ENCODE assay signal across 12 mouse cellular contexts in the genomic region with DNA sequence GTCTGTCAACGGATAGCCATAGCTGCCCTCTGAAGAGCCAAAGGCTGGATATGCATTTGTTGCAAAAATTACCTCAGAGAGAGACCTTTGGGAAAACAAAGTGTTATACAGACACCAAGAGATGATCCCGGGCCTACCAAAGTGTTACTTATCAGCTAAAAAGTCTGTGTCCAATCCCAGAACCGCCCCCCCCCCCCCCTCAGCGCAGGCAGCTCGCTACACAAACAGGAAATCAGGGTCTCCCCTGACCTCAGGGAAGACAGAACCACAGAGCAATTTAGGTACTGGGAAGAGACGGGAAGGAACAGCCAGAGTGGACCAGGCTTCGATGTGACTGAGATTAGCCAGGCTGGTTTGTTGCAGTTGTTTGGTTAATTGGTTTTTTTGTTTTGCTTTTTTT. TPM values are rescaled to one million over a fixed set of nuclear protein-coding genes. Genes with fewer than 3 reads are reported as not detected.
A peak's percentile ranks its signal among the peaks of the same experiment; 100 is the strongest.
DNase-seq lines count a peak whose midpoint lies in the region; ATAC-seq and TF ChIP-seq lines count a peak whose summit lies in the region.
"Had no signal": no experiment of that assay in that cellular context is flagged by ENCODE, and none has a peak within 500 bp of the region (broad histone marks: within the 10 kb centered on the region; RNA-seq: fewer than 3 reads in every experiment).

No protein-coding gene starts in this region.

- no peak for ATAC-seq in kidney, embryonic 15.5 days (replicated peaks; ENCODE audit: low FRiP score)
- ATAC-seq in forebrain, embryonic 11.5 days (replicated peaks; ENCODE audit: low FRiP score): no peak
- ATAC-seq in limb, embryonic 11.5 days (ENCODE audit: insufficient number of reproducible peaks, low FRiP score, low TSS enrichment, low read depth): no peak
- no peak for ATAC-seq in megakaryocyte-erythroid progenitor cell, adult 5-6 weeks (replicated peaks; ENCODE audit: low FRiP score, low TSS enrichment, poor library complexity, severe bottlenecking)

- 0 out of 2 replicates have a peak overlapping the region, but pooled peaks have one; percentile 72 for H3K4me3 ChIP-seq in kidney, embryonic 15.5 days (replicated peaks)
- H3K4me3 ChIP-seq in forebrain, embryonic 11.5 days (ENCODE audit: low read depth, low read length): no peak overlapping the region
- no peak overlapping the region for H3K4me3 ChIP-seq in limb, embryonic 11.5 days (ENCODE audit: low read depth, low read length)
- no peak overlapping the region for H3K4me3 ChIP-seq in myocyte

- H3K27me3 ChIP-seq in kidney, embryonic 15.5 days: no peaks in the 10 kb centered on the region
- H3K27me3 ChIP-seq in forebrain, embryonic 11.5 days (ENCODE audit: control insufficient read depth, insufficient read depth, low read length): no peaks in the 10 kb centered on the region; the same call in 1 of the 2 replicates
- H3K27me3 ChIP-seq in limb, embryonic 11.5 days (ENCODE audit: control insufficient read depth, insufficient read depth, low read length): no peaks in the 10 kb centered on the region
- no peaks in the 10 kb centered on the region for H3K27me3 ChIP-seq in myocyte (ENCODE audit: control insufficient read depth, insufficient read depth, insufficient read length)

- H3K9me3 ChIP-seq in kidney, embryonic 15.5 days (replicated peaks): no peaks in the 10 kb centered on the region
- no peaks in the 10 kb centered on the region for H3K9me3 ChIP-seq in forebrain, embryonic 11.5 days (ENCODE audit: control insufficient read depth, low read length)
- no peaks in the 10 kb centered on the region for H3K9me3 ChIP-seq in limb, embryonic 11.5 days (ENCODE audit: control insufficient read depth, low read length)

- peaks cover 34% of the 10 kb centered on the region for H3K79me2 ChIP-seq in myocyte (ENCODE audit: control insufficient read depth, insufficient read depth)

- 13% methylated on average over 7 of the region's 7 CpGs for WGBS in kidney, embryonic 15.5 days
- WGBS in forebrain, embryonic 11.5 days: 41% methylated on average over 7 of the region's 7 CpGs
- 32% methylated on average over 7 of the region's 7 CpGs for WGBS in limb, embryonic 11.5 days

- peak overlapping the region; percentile 86 for H3K4me2 ChIP-seq in kidney, embryonic 15.5 days
- H3K4me2 ChIP-seq in forebrain, embryonic 11.5 days (ENCODE audit: low read depth, low read length, severe bottlenecking): peak overlapping the region; percentile 85; the same call in 1 of the 2 replicates
- H3K4me2 ChIP-seq in limb, embryonic 11.5 days (ENCODE audit: low read depth, severe bottlenecking): peak overlapping the region; percentile 87; the same call in 1 of the 2 replicates
- H3K4me2 ChIP-seq in myocyte (ENCODE audit: low read depth): peak overlapping the region; percentile 86

- H3K4me1 ChIP-seq in kidney, embryonic 15.5 days: peaks cover 43% of the 10 kb centered on the region
- H3K4me1 ChIP-seq in forebrain, embryonic 11.5 days (replicated peaks; ENCODE audit: control insufficient read depth, insufficient read depth, low read length): peaks cover 19% of the 10 kb centered on the region; the same call in 1 of the 2 replicates
- H3K4me1 ChIP-seq in limb, embryonic 11.5 days (ENCODE audit: control insufficient read depth, insufficient read depth, low read length): peaks cover 26% of the 10 kb centered on the region

- H3K36me3 ChIP-seq in kidney, embryonic 15.5 days: peaks cover 27% of the 10 kb centered on the region
- no peaks in the 10 kb centered on the region; the same call in 1 of the 2 replicates for H3K36me3 ChIP-seq in forebrain, embryonic 11.5 days (ENCODE audit: control insufficient read depth, insufficient read depth, low read length)
- peaks cover 6% of the 10 kb centered on the region; the same call in 1 of the 2 replicates for H3K36me3 ChIP-seq in limb, embryonic 11.5 days (ENCODE audit: control insufficient read depth, insufficient read depth, low read length)
- H3K36me3 ChIP-seq in myocyte (ENCODE audit: control insufficient read depth, insufficient read depth): peaks cover 1% of the 10 kb centered on the region

- H3K27ac ChIP-seq in kidney, embryonic 15.5 days: peak overlapping the region; percentile 29
- H3K27ac ChIP-seq in forebrain, embryonic 11.5 days (ENCODE audit: low read depth, low read length): no peak overlapping the region
- H3K27ac ChIP-seq in limb, embryonic 11.5 days (replicated peaks; ENCODE audit: low read depth, low read length): no peak overlapping the region

- TF ChIP-seq POLR2A in myocyte (IDR thresholded peaks at IDR 0.05; ENCODE audit: insufficient read length, low read depth): no peak

- peak overlapping the region; percentile 86; the same call in 1 of the 2 replicates for H3K9ac ChIP-seq in kidney, embryonic 15.5 days
- peak overlapping the region; percentile 27; the same call in 1 of the 2 replicates for H3K9ac ChIP-seq in forebrain, embryonic 11.5 days (ENCODE audit: low read length)
- no peak overlapping the region; the same call in 1 of the 2 replicates for H3K9ac ChIP-seq in limb, embryonic 11.5 days (ENCODE audit: low read length)

- DNase-seq in kidney, adult 9 months: no peak
- DNase-seq in forebrain, embryonic 11.5 days (ENCODE audit: low spot score): no peak
- DNase-seq in limb, embryonic 11.5 days (ENCODE audit: low spot score): no peak
- DNase-seq in ovary, postnatal 36 days (ENCODE audit: low spot score): no peak
- no peak for DNase-seq in thymus, postnatal 10 days (ENCODE audit: low spot score in 2 of 2)
- DNase-seq: adrenal gland, postnatal 14 days; lung, postnatal 14 days; right cerebral cortex, adult 18-20 months; thymus, adult 18-20 months had no signal

- H3ac ChIP-seq in myocyte (ENCODE audit: control insufficient read depth, insufficient read length): no peak overlapping the region

TF ChIP-seq in myocyte, 11 proteins besides CTCF, POLR2A, EP300 and RAD21:
- no peak for TF ChIP-seq E2F4 (IDR thresholded peaks at IDR 0.05; ENCODE audit: insufficient read depth)
- TF ChIP-seq MAX (IDR thresholded peaks at IDR 0.05; ENCODE audit: low read depth): no peak
- no peak for TF ChIP-seq TCF3 (IDR thresholded peaks at IDR 0.05; ENCODE audit: insufficient read length, low read depth)
- TF ChIP-seq SRF (IDR thresholded peaks at IDR 0.05; ENCODE audit: control insufficient read depth, insufficient read length, low read depth): no peak
- TF ChIP-seq POLR2AphosphoS2 (IDR thresholded peaks at IDR 0.05; ENCODE audit: insufficient read length, low read depth): no peak
- TF ChIP-seq MYOD1 (IDR thresholded peaks at IDR 0.05; ENCODE audit: control insufficient read depth in 1 of 3, insufficient read length in 2 of 3, low read depth in 2 of 3): no peak
- no peak for TF ChIP-seq TCF12 (IDR thresholded peaks at IDR 0.05; ENCODE audit: insufficient read depth, poor library complexity, severe bottlenecking)
- TF ChIP-seq CEBPB (IDR thresholded peaks at IDR 0.05; ENCODE audit: insufficient read depth, poor library complexity, severe bottlenecking): no peak

RNA-seq across cellular contexts. Expression of a gene that starts 2.7 kb away (rescaled TPM):
- 149 and 164 TPM in 2 replicates for polyA plus RNA-seq in kidney, embryonic 15.5 days (2015; fragmentation: Nextera tagmentation; extraction: Ambion mirVana)
- polyA plus RNA-seq in forebrain, embryonic 11.5 days (2014; fragmentation: Nextera tagmentation; extraction: Ambion mirVana): 171 and 174 TPM in 2 replicates
- 157 and 161 TPM in 2 replicates for polyA plus RNA-seq in limb, embryonic 11.5 days (2014; fragmentation: Nextera tagmentation; extraction: Ambion mirVana)
- 122 TPM for polyA plus RNA-seq in myocyte (2012; fragmentation: generic; extraction: Trizol)
- 40.4 and 44.0 TPM in 2 replicates for total RNA-seq in megakaryocyte-erythroid progenitor cell, adult 5-6 weeks (2014; fragmentation: Nextera tagmentation)
- 26.4 and 51.9 TPM in 2 replicates for total RNA-seq in megakaryocyte-erythroid progenitor cell, adult 5-6 weeks (2017)

RNA-seq across cellular contexts. Expression of a gene that starts 28.9 kb away (rescaled TPM):
- 29.5 and 32.1 TPM in 2 replicates for polyA plus RNA-seq in kidney, embryonic 15.5 days (2015; fragmentation: Nextera tagmentation; extraction: Ambion mirVana)
- polyA plus RNA-seq in forebrain, embryonic 11.5 days (2014; fragmentation: Nextera tagmentation; extraction: Ambion mirVana): 34.9 and 38.6 TPM in 2 replicates
- 29.5 and 31.0 TPM in 2 replicates for polyA plus RNA-seq in limb, embryonic 11.5 days (2014; fragmentation: Nextera tagmentation; extraction: Ambion mirVana)
- polyA plus RNA-seq in myocyte (2012; fragmentation: generic; extraction: Trizol): 12.8 TPM
- 6.0 and 18.0 TPM in 2 replicates for total RNA-seq in megakaryocyte-erythroid progenitor cell, adult 5-6 weeks (2014; fragmentation: Nextera tagmentation)
- total RNA-seq in megakaryocyte-erythroid progenitor cell, adult 5-6 weeks (2017): 5.2 and 10.6 TPM in 2 replicates

RNA-seq across cellular contexts. Expression of a gene that starts 34.5 kb away (rescaled TPM):
- polyA plus RNA-seq in kidney, embryonic 15.5 days (2015; fragmentation: Nextera tagmentation; extraction: Ambion mirVana): 0.68 and 1.1 TPM in 2 replicates
- not detected in 2 replicates for polyA plus RNA-seq in forebrain, embryonic 11.5 days (2014; fragmentation: Nextera tagmentation; extraction: Ambion mirVana)
- polyA plus RNA-seq in limb, embryonic 11.5 days (2014; fragmentation: Nextera tagmentation; extraction: Ambion mirVana): 0.11 TPM in 1 of 2 replicates, not detected in the other
- polyA plus RNA-seq in myocyte (2012; fragmentation: generic; extraction: Trizol): 1.1 TPM
- total RNA-seq in megakaryocyte-erythroid progenitor cell, adult 5-6 weeks (2014; fragmentation: Nextera tagmentation): not detected in 2 replicates
- total RNA-seq in megakaryocyte-erythroid progenitor cell, adult 5-6 weeks (2017): not detected in 2 replicates

RNA-seq across cellular contexts. Expression of a gene that starts 36.2 kb away (rescaled TPM):
- 1.6 TPM in 2 replicates for polyA plus RNA-seq in kidney, embryonic 15.5 days (2015; fragmentation: Nextera tagmentation; extraction: Ambion mirVana)
- 0.21 TPM in 1 of 2 replicates, not detected in the other for polyA plus RNA-seq in forebrain, embryonic 11.5 days (2014; fragmentation: Nextera tagmentation; extraction: Ambion mirVana)
- 0.17 and 0.35 TPM in 2 replicates for polyA plus RNA-seq in limb, embryonic 11.5 days (2014; fragmentation: Nextera tagmentation; extraction: Ambion mirVana)
- 0.38 TPM for polyA plus RNA-seq in myocyte (2012; fragmentation: generic; extraction: Trizol)
- total RNA-seq in megakaryocyte-erythroid progenitor cell, adult 5-6 weeks (2014; fragmentation: Nextera tagmentation): not detected in 2 replicates
- not detected in 2 replicates for total RNA-seq in megakaryocyte-erythroid progenitor cell, adult 5-6 weeks (2017)
- total RNA-seq: adrenal gland, postnatal 14 days had no signal

RNA-seq across cellular contexts. Expression of a gene that starts 36.8 kb away (rescaled TPM):
- 0.32 and 0.97 TPM in 2 replicates for polyA plus RNA-seq in kidney, embryonic 15.5 days (2015; fragmentation: Nextera tagmentation; extraction: Ambion mirVana)
- polyA plus RNA-seq in forebrain, embryonic 11.5 days (2014; fragmentation: Nextera tagmentation; extraction: Ambion mirVana): 0.86 and 0.87 TPM in 2 replicates
- 0.10 and 0.27 TPM in 2 replicates for polyA plus RNA-seq in limb, embryonic 11.5 days (2014; fragmentation: Nextera tagmentation; extraction: Ambion mirVana)
- not detected for polyA plus RNA-seq in myocyte (2012; fragmentation: generic; extraction: Trizol)
- total RNA-seq in megakaryocyte-erythroid progenitor cell, adult 5-6 weeks (2014; fragmentation: Nextera tagmentation): 0.15 TPM in 1 of 2 replicates, not detected in the other
- total RNA-seq in megakaryocyte-erythroid progenitor cell, adult 5-6 weeks (2017): 0.23 TPM in 1 of 2 replicates, not detected in the other
